Mouse (Mus musculus) kidney, postnatal 14 days (tissue): ENCODE data around the gene Ifi35.
"Not testable (repeated sequence)": the region's sequence is repeated elsewhere in the genome, so short reads cannot be mapped to it uniquely, and the experiment has no call there.

ENCODE experiments used
- DNase-seq: peaks from one replicate; pipeline ENCODE4 v3.0.0; 2022; ENCODE audit warnings: mixed read lengths

Ifi35 gene

GRCm38 (mm10) chr11:101470206-101470605, 22.0 kb downstream of the Ifi35 start:
- DNase-seq: no peak

DNA sequence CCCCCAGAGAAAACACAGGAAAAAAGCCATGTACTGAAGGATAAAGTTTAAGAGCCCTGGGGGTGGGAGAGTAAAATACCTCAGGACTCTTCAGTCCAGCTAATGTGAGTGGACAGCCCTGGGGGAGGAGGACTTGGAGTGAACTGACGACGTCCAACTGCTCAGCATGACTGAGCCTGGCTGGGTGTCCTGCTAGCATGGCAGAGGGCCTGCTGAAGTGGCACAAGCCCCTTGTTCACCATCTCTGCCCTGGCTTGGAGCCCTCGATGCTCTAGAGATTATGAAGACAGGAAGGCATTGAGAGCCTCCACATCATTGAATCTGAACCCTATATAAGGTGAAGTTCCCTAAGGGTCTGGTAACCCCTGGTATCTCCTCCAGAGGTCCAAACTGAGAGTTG, 23.7 kb downstream of the Ifi35 start:
- DNase-seq: no peak

DNA sequence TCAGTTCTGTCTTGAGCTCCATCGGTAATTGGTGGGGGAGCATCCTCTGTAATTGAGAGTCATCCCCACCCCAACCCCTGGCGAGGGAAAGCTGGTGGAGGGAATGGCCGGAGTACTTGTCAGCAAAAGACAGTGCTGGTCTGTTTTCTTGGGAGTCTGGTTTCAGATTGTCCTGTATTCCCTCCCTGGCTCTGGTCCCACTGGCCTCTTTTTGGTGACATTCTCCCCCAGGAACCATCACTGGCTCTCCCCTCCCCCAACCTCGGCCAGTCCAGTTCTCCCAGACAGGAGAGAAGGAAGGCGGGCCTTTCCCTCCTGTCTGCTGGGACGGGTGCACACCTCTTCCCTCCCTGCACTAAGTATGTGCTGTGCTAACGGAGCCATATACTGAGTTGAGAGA, 24.1 kb downstream of the Ifi35 start:
- DNase-seq: no peak

DNA sequence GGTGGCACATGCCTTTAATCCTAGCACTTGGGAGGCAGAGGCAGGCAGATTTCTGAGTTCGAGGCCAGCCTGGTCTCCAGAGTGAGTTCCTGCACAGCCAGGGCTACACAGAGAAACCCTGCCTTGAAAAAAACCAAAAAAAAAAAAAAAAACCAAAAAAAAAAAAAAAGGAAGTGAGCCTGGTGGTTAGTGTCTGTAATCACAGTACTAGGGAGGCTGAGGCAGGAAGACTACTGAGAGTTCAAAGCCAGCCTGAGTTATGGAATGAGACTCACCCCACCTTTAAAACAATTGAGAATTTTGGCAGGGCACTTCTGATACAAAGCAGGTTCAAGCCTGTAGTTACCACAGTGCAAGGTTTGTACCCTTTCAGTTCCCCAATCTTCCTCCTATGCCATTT, 25.5 kb downstream of the Ifi35 start:
- DNase-seq: not testable (repeated sequence)

- no peak for DNase-seq
Measured at GRCm38 (mm10) chr11:101474298-101474697, 26.1 kb downstream of the Ifi35 start.

DNA sequence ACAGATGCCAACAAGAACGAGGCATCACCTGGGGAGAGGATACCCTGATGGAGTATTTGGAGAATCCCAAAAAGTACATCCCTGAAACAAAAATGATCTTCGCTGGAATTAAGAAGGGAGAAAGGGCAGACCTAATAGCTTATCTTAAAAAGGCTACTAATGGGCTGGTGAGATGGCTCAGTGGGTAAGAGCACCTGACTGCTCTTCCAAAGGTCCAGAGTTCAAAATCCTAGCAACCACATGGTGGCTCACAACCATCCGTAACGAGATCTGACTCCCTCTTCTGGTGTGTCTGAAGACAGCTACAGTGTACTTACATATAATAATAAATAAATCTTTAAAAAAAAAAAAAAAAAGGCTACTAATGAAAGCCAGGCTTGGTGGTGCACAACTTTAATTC, 28.2 kb downstream of the Ifi35 start:
- not testable (repeated sequence) for DNase-seq

- DNase-seq: no peak
Measured at GRCm38 (mm10) chr11:101477194-101477551, 29.0 kb downstream of the Ifi35 start.

DNA sequence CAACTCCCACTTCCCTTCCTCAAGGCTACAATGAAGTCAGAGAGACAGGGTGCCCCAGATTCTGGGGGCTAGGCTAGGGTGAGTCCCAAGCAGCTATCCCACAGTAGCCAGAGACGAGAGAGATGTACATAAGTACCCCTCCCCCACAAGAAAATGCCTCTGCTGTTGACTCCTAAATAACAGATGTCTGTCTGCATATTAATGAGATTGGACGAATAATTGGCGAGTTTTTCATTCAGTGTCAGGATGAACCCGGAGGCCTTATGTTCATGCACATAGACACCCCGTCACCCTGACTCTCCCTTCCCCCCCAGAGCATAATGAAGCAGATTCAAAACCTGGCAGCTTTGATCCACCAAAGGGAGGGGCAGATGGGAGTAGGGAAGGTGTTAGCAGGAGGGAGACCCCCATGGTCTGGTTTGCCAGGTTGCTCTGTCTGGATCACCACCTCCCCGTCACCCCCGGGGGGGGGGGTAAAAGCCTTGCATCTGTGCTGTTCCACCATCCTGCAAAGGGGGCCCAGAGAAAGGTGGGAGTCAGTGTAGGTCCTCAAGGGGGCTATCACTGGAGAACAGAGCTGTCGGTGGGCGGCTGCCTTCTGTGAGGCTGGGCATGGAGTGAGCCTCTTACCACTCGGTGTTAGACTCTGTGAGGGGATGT, 29.5 kb downstream of the Ifi35 start:
- no peak for DNase-seq

- DNase-seq: no peak
Measured at GRCm38 (mm10) chr11:101479171-101479635, 31.0 kb downstream of the Ifi35 start.

- DNase-seq: no peak
Measured at GRCm38 (mm10) chr11:101480912-101481311, 32.7 kb downstream of the Ifi35 start.

- DNase-seq: no peak
Measured at GRCm38 (mm10) chr11:101483804-101484203, 35.6 kb downstream of the Ifi35 start.

DNA sequence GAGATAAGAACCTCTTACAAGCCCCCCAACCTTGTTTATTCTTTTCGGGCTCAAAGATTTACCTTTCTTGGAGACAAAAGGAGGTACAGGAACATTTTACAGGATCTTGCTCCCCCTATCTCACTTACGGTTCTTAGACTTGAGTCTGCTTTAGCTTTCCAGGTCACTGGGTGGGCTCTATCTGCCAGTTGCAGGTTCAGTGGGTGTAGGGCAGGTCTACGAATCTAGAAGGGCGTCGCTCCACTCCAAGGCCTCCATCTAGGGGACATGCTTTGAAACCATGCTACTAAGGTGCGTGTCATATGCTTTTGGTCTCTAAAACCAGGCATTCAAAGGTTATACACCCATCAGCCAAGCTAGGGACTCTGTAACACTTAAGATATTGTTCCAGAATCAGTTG, 36.0 kb downstream of the Ifi35 start:
- DNase-seq: no peak

DNA sequence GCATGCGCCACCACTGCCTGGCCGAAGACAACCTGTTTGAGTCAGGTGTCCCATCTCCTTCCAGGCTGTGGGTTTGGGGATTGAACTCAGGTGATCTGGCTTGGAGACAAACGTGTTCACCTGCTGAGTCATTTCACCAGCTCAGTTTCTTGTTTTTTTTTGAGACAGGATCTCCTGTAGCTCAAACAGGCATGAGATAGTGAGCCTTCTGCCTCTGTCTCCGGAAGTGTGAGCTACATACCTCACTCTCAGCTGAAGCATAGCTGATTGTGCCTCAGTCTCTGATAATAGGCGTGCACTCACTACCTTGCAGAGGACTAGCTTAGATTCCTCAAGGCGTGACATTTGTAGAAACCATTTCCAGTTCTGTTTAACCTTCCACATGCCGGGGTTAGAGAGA, 36.6 kb downstream of the Ifi35 start:
- DNase-seq: no peak

GRCm38 (mm10) chr11:101485509-101486028, 37.4 kb downstream of the Ifi35 start:
- no peak for DNase-seq

- no peak for DNase-seq
Measured at GRCm38 (mm10) chr11:101486126-101486525, 37.9 kb downstream of the Ifi35 start.

DNA sequence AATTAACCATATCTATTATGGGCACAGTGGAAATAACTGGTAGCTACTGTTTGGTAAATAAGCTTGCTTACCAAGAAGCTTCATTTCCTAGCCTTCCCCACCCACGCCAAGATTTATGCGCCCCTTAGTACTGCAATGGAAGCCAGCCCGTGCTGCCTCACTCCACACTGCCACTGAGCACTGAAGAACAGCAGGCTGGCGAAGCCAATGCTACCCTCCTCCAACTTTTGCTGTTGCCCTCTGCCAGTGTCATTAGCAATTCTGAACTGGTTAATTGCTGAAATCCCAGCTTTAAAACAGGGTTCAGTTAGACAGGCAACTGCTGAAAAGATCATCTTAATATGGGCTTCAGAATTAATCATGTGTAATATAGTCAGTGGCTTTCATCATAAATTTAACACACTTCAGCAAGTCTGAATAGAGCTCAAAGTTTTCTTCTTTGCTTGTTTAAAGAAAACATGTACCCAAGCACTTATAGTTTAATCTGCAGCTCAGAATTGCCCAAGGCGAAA, 58.1 kb downstream of the Ifi35 start:
- no peak for DNase-seq

GRCm38 (mm10) chr11:101507090-101507489, 58.9 kb downstream of the Ifi35 start:
- DNase-seq: no peak
